Mouse (Mus musculus) olfactory bulb, adult 2 months (tissue): ENCODE results near the gene Trit1. TPM values are rescaled to one million over a fixed set of nuclear protein-coding genes. Genes with fewer than 3 reads are reported as not detected.

Experiments
- H3K27ac ChIP-seq: fragments of 200-500 bp; 2 replicates; pipeline ENCODE4 v1.5.1; 2012; ENCODE audit warnings: low read depth, low read length; ENCODE audit not compliant: insufficient read depth
- H3K4me1 ChIP-seq: fragments of 200-500 bp; 2 replicates; pipeline ENCODE4 v1.6.1; 2012; ENCODE audit warnings: low read length; ENCODE audit not compliant: control insufficient read depth, insufficient read depth
- H3K4me3 ChIP-seq: fragments of 200-500 bp; 2 replicates; pipeline ENCODE4 v1.5.1; 2012; ENCODE audit warnings: mild to moderate bottlenecking, low read depth, low read length, moderate library complexity; ENCODE audit not compliant: insufficient read depth
- CTCF ChIP-seq: fragments of 200-500 bp; IDR thresholded peaks from 2 replicates; pipeline ENCODE4 v1.5.1; 2012; ENCODE audit warnings: low read depth, mild to moderate bottlenecking, low read length, moderate library complexity; ENCODE audit not compliant: insufficient read depth
- POLR2A ChIP-seq: fragments of 200-500 bp; IDR thresholded peaks from 2 replicates; pipeline ENCODE4 v1.6.1; 2012; ENCODE audit warnings: mild to moderate bottlenecking, low read depth, low read length, moderate library complexity; ENCODE audit not compliant: insufficient read depth
- WGBS: fragments of 180-500 bp; shearing (Covaris S2); methylation state at CpG from one replicate; pipeline ENCODE4 v1.1.7; 2018; 5-methylcytosine and 5-hydroxymethylcytosine counted together
- polyA plus RNA-seq: library from polyadenylated mRNA; stranded (reverse); fragments of >200 nt; gene quantifications from 2 replicates; pipeline ENCODE4 v1.2.4, GENCODE M21; 2012; ENCODE audit warnings: low replicate concordance; ENCODE audit not compliant: missing spikeins, insufficient read depth, insufficient read length

Gene Trit1
- polyA plus RNA-seq, 1 experiment, result not detected

DNA sequence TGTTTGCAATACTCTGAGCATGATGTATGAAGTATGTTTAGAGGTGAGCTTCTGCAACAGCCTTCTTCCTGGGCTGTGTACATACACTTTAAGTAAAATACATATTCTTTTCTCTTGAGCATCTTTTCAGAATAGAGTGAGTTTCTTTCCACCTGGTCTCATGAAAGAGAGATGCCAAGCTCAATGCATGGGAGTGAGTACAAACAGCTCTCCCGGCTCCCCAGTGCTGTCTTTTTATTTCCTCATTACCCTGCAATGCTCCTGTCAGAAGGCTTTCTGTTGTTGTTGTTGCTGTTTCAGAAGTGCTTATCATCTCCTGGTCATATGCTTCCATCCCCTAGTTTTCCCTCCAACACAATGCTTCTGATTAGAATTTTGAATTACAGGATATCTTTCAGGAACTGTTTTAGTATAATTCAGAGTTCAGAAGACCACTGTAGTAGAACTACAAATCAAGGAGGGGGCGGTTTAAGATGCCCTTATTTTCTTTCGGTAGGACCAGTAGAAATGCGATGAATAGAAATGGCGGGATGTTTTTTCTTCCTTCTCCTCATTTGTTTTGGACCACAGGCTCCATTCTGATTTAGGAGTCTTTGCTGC is 3.0 kb upstream of the Trit1 start:
- peak overlapping the region; percentile 94 for H3K27ac ChIP-seq
- 5% methylated on average over 5 of the region's 5 CpGs for WGBS
- H3K4me1 ChIP-seq, result peaks cover 7% of the 10 kb centered on the region
- H3K4me3 ChIP-seq, result no peak overlapping the region
- TF ChIP-seq POLR2A (no peak), CTCF (no peak)

DNA sequence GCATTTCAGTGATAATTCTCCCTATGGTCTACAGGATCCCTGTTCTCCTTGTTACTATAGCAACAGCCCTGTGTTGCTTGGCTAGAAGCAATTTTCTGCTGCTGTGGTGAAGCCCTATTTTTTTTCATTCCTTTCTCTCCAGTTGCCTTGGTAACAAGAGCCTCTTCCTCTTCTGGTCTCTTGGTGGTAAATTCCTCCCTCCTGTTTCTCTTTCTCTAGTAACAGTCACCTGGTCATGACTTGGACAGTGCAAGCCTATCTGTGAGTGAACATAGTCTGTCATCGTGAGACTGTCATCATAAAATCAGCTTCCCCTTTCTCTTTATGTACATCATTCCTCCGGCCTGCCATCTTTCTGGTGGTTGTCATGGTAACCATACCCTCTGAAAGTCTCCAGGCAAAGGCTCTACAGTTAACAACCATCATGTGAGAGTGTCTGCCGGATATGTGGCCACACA is 2.4 kb upstream of the Trit1 start:
- TF ChIP-seq POLR2A (no peak), CTCF (no peak)
- no peak overlapping the region for H3K4me3 ChIP-seq
- peaks cover 11% of the 10 kb centered on the region for H3K4me1 ChIP-seq
- peak overlapping the region; percentile 98 for H3K27ac ChIP-seq
- 7% methylated on average over 3 of the region's 3 CpGs for WGBS

DNA sequence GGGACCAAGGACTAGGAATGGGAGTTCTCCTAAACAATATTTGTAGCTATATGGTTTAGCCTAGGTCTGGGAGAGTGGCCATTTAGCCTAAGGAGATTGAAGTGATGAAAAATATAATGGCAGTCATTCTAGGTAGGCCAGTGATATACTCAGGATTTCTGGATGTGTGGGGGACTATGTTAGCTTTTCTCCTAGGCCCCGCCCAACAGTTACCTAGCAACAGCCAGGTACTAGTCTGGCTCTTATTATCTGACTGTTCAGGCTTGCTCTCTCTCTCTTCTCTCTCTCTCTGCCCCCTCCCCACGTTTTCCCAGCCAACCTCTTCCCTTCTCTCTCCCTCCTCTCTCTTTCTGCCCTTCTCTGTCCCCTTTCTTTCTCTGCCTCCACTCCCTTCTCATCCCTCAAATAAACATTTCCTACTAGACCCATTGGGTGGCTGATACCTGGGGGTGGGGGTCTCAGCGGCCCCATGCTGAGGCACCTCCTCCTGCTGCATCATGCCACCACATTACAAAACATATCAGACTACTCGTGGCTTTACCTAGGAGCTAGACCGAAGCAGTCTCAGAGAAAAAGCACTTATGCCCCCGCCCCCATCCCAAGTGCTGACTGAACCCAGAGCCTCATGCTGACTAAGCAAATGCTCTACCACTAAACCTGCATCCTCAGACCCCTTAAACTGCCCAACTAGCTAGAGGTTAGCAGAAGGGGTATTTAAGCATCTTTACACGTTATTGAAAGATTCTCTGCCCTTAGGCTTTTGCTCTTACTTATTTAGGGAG is 1.7 kb upstream of the Trit1 start:
- no peak for TF ChIP-seq CTCF
- no peak for TF ChIP-seq POLR2A
- WGBS, result 26% methylated on average over 7 of the region's 7 CpGs
- no peak overlapping the region for H3K4me3 ChIP-seq
- H3K4me1 ChIP-seq, result peaks cover 14% of the 10 kb centered on the region
- H3K27ac ChIP-seq, result peak overlapping the region; percentile 98

DNA sequence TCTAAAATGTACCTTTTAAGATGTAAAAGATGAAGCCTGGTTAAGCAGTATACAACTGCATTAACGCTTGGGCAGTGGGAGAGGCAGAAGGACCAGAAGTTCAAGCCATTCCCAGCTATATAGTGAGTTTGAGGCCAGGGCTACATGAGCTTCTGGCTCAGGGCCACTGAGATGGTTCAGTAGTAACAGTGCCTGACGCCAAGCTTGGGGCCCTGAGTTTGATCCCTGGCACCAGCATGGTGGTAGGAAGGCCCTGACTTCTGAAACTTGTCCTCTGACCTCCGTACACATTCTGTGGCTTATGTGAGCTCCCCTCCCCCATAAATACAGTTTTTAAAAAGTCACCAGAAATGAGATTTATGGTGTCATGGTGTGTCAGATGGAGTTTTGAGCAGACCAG is 5.2 kb downstream of the Trit1 start:
- no peak for TF ChIP-seq POLR2A
- no peak for TF ChIP-seq CTCF
- 94% methylated on average over 3 of the region's 3 CpGs for WGBS
- Histone ChIP-seq H3K4me3 (no peak overlapping the region), H3K4me1 (peaks cover 9% of the 10 kb centered on the region), H3K27ac (no peak overlapping the region)

DNA sequence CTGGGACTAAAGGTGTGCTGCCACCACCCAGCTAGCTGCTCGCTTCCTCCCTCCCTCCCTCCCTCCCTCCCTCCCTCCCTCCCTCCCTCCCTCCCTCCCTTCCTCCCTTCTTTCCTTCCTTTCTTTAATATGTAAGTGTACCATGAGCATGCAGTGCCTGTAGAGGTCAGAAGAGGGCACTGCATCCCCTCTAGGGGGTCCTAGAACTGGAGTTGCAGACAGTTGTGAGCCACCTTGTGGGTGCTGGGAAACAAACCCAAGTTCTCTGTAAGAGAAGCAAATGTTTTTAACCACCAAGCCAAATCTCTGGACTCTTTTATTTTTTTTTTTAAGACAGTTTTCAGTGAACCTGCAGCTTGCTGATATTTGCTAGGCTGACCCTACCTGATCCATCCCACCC is 6.5 kb downstream of the Trit1 start:
- Histone ChIP-seq H3K4me3 (no peak overlapping the region), H3K4me1 (peaks cover 9% of the 10 kb centered on the region), H3K27ac (no peak overlapping the region)
- WGBS, result 71% methylated on average over 1 of the region's 1 CpGs
- TF ChIP-seq CTCF (no peak), POLR2A (no peak)

DNA sequence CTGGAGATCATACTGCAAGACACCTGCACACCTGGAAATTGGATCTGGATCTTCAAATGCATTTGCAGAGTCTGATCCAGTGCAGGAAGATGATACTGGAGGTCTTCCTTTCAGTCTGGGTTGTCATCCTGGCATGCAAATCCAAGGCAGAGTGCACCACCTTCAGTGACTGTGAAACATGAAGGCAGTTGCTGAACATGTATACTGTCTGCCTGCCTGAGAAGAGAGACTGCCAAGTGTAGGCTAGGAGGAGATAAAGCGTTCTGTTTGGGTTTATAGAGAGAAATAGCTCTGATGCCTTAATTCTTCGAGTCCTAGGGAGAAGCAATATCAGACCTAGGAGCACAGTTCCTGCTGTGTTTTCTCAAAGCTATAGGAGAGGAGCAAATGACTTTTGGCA is 9.0 kb downstream of the Trit1 start:
- Histone ChIP-seq H3K4me3 (no peak overlapping the region), H3K4me1 (no peaks in the 10 kb centered on the region), H3K27ac (no peak overlapping the region)
- WGBS, result 56% methylated on average over 2 of the region's 2 CpGs
- TF ChIP-seq POLR2A (no peak), CTCF (no peak)

DNA sequence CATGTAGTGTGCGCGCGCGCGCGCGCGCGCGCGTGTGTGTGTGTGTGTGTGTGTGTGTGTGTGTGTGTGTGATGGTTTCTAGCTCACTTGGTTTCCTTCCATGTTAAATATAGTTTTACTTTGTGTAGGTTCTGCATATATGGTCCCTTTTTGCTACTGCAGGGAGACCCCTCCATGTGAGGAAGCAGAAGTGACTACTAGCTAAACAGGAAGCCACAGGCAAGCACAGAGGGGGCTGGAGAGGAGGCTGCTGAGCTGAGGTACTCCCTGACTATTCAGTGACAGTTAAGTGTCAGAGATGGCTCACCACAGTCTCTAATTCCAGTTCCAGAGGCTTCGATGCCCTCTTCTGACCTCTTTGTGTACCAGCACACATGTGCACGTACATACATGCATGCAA is 9.8 kb downstream of the Trit1 start:
- WGBS, result 90% methylated on average over 13 of the region's 13 CpGs
- no peaks in the 10 kb centered on the region for H3K4me1 ChIP-seq
- TF ChIP-seq POLR2A (no peak), CTCF (no peak)
- no peak overlapping the region for H3K4me3 ChIP-seq
- no peak overlapping the region for H3K27ac ChIP-seq

DNA sequence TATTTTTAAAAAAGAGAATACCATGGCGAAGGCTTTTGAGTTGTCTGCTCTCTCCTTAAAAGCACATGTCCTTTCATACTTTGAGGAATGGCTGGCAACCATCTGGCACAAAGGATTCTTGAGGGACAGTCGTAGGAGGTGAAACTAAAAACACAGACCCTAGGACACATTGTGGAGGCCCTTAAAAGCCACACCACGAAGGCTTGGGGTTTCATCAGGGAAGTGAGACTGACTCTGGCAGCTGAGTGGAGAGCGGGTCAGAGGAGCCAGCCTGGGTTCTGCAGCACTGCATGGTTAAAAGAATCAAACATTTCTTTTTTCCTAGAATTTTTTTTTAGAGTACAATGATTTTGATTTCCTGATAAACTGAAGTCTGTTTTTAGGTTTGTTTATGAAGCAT is 10.2 kb downstream of the Trit1 start:
- Histone ChIP-seq H3K4me3 (no peak overlapping the region), H3K4me1 (no peaks in the 10 kb centered on the region), H3K27ac (no peak overlapping the region)
- WGBS, result 72% methylated on average over 4 of the region's 4 CpGs
- TF ChIP-seq POLR2A, result no peak
- no peak for TF ChIP-seq CTCF

DNA sequence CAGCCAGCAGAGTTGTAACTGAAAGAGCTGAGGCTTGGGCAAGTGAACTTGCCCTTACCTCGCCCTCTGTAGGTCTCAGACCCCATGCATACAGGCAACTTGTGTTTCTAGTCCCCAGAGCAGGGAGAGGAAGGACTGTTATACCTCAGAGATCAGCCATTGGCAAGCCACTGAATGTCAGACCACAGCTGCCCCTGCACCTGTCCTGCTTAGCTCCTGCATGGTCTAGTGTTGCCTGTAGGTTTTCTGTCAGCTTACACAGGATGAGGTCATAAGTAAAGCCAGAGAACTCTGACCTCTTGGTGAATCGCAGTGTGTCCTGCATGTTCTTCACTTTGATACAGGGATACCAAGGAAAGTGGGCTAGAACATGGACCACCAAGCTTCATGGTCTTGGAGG is 18.4 kb downstream of the Trit1 start:
- H3K4me3 ChIP-seq, result no peak overlapping the region
- H3K4me1 ChIP-seq, result peaks cover 6% of the 10 kb centered on the region
- H3K27ac ChIP-seq, result no peak overlapping the region
- WGBS, result 94% methylated on average over 2 of the region's 2 CpGs
- TF ChIP-seq CTCF, result no peak
